ENCODE assay signal across 22 mouse cellular contexts in the genomic region with DNA sequence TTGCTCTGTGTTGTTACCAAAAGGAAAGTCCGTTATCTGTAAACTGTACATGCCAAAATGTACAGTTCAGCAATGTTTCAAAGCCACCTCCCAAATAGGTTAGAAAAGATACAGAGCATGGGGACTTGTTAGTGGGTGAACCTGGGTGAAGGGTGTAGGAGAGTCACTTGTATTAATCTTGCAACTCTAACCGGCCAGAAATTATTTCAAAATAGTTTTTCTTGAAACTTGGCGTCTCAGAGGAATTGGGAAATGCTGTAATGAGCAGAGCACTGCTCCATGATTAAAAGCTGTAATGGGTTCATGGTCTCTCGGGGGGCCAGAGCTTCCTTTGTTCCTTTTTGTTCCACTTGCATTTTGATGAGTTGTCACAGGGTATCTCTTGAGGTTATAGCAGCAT. TPM values are rescaled to one million over a fixed set of nuclear protein-coding genes. Genes with fewer than 3 reads are reported as not detected.
A peak's percentile ranks its signal among the peaks of the same experiment; 100 is the strongest.
DNase-seq lines count a peak whose midpoint lies in the region; ATAC-seq and TF ChIP-seq lines count a peak whose summit lies in the region.
"Had no signal": no experiment of that assay in that cellular context is flagged by ENCODE, and none has a peak within 500 bp of the region (broad histone marks: within the 10 kb centered on the region; RNA-seq: fewer than 3 reads in every experiment).

No protein-coding gene starts in this region.

- H3K27me3 ChIP-seq in forebrain, embryonic 14.5 days (replicated peaks; ENCODE audit: control insufficient read depth, insufficient read depth, low read length), result no peaks in the 10 kb centered on the region
- H3K27me3 ChIP-seq in forebrain, embryonic 12.5 days, result no peaks in the 10 kb centered on the region
- H3K27me3 ChIP-seq in midbrain, postnatal 0 days (ENCODE audit: insufficient read depth, low read length), result no peaks in the 10 kb centered on the region
- no peaks in the 10 kb centered on the region for H3K27me3 ChIP-seq in midbrain, embryonic 13.5 days
- no peaks in the 10 kb centered on the region for H3K27me3 ChIP-seq in CH12.LX (replicated peaks)
- H3K27me3 ChIP-seq: midbrain, embryonic 15.5 days had no signal

- no peak overlapping the region for H3K4me2 ChIP-seq in forebrain, embryonic 14.5 days (ENCODE audit: low read length)
- H3K4me2 ChIP-seq in forebrain, embryonic 12.5 days, result no peak overlapping the region
- no peak overlapping the region for H3K4me2 ChIP-seq in midbrain, postnatal 0 days (ENCODE audit: low read depth, low read length, poor library complexity, severe bottlenecking)
- H3K4me2 ChIP-seq in midbrain, embryonic 13.5 days (replicated peaks), result no peak overlapping the region
- peak overlapping the region; percentile 31; the same call in 1 of the 2 replicates for H3K4me2 ChIP-seq in CH12.LX (ENCODE audit: insufficient read depth, low read depth, poor library complexity, severe bottlenecking)
- H3K4me2 ChIP-seq: midbrain, embryonic 15.5 days had no signal

- peak; percentile 5 for DNase-seq in forebrain, embryonic 14.5 days (ENCODE audit: low spot score)
- peak; percentile 15 for DNase-seq in midbrain, postnatal 0 days (ENCODE audit: low spot score)
- DNase-seq in CH12.LX (ENCODE audit: extremely low read depth), result peak; percentile 77
- no peak for DNase-seq in left cerebral cortex, postnatal 10 days (ENCODE audit: extremely low spot score in 1 of 2, low spot score in 2 of 2)
- DNase-seq: adrenal gland, postnatal 25 days; cerebellum, adult 8-10 months; cerebellum, postnatal 25 days; forebrain, postnatal 0 days; heart, postnatal 14 days; kidney, adult 11 months; kidney, postnatal 14 days; layer of hippocampus, adult 9-11 months; liver; lung, adult 2 months; right cerebral cortex, postnatal 25 days had no signal

- dilution Hi-C loops in CH12.LX (cut with MboI; ENCODE audit: extremely low pct_ligation_motif_present, extremely low pct_unique_long_range_greater_than_20kb, low sequenced_read_pairs), result no loop called here

- ATAC-seq in forebrain, embryonic 14.5 days, result no peak
- ATAC-seq in forebrain, embryonic 12.5 days (ENCODE audit: low FRiP score), result no peak
- no peak for ATAC-seq in midbrain, postnatal 0 days (ENCODE audit: low FRiP score)
- ATAC-seq in midbrain, embryonic 13.5 days, result no peak
- 0 out of 2 replicates have a peak, but pooled peaks have one; percentile 14 for ATAC-seq in megakaryocyte progenitor cell, adult 5-6 weeks (replicated peaks; ENCODE audit: poor library complexity)
- ATAC-seq in megakaryocyte-erythroid progenitor cell, adult 5-6 weeks (replicated peaks; ENCODE audit: low FRiP score, low TSS enrichment, poor library complexity, severe bottlenecking), result no peak
- ATAC-seq: forebrain, postnatal 0 days; midbrain, embryonic 15.5 days had no signal

- H3K9ac ChIP-seq in forebrain, embryonic 14.5 days (ENCODE audit: low read length), result no peak overlapping the region
- no peak overlapping the region for H3K9ac ChIP-seq in forebrain, embryonic 12.5 days
- no peak overlapping the region for H3K9ac ChIP-seq in midbrain, postnatal 0 days (replicated peaks; ENCODE audit: low read length, poor library complexity, severe bottlenecking)
- H3K9ac ChIP-seq in midbrain, embryonic 13.5 days (replicated peaks), result no peak overlapping the region
- H3K9ac ChIP-seq in CH12.LX (ENCODE audit: insufficient read depth, low read depth), result no peak overlapping the region
- H3K9ac ChIP-seq: forebrain, postnatal 0 days; liver, embryonic 14.5 days; midbrain, embryonic 15.5 days had no signal

- H3K27ac ChIP-seq in forebrain, embryonic 14.5 days (ENCODE audit: low read depth, low read length), result no peak overlapping the region
- H3K27ac ChIP-seq in forebrain, embryonic 12.5 days, result no peak overlapping the region
- H3K27ac ChIP-seq in midbrain, postnatal 0 days (ENCODE audit: low read depth, low read length), result no peak overlapping the region
- no peak overlapping the region for H3K27ac ChIP-seq in midbrain, embryonic 13.5 days
- peak overlapping the region; percentile 36; the same call in 1 of the 2 replicates for H3K27ac ChIP-seq in CH12.LX (ENCODE audit: insufficient read depth, low read depth)
- H3K27ac ChIP-seq: forebrain, embryonic 10.5 days; liver, embryonic 14.5 days; midbrain, embryonic 15.5 days had no signal

- no peaks in the 10 kb centered on the region for H3K4me1 ChIP-seq in forebrain, embryonic 14.5 days (ENCODE audit: control insufficient read depth, insufficient read depth, low read length)
- no peaks in the 10 kb centered on the region for H3K4me1 ChIP-seq in forebrain, embryonic 12.5 days
- H3K4me1 ChIP-seq in midbrain, postnatal 0 days (ENCODE audit: insufficient read depth, low read length), result no peaks in the 10 kb centered on the region
- no peaks in the 10 kb centered on the region for H3K4me1 ChIP-seq in midbrain, embryonic 13.5 days (replicated peaks)
- peaks cover 4 to 30% of the 10 kb centered on the region in 2 experiments; a peak in 2 of 4 replicates for H3K4me1 ChIP-seq in CH12.LX (ENCODE audit: control insufficient read depth in 1 of 2, insufficient read depth in 2 of 2)
- H3K4me1 ChIP-seq: forebrain, embryonic 10.5 days; midbrain, embryonic 15.5 days had no signal

- H3K4me3 ChIP-seq in forebrain, embryonic 14.5 days (ENCODE audit: low read depth, low read length), result no peak overlapping the region
- no peak overlapping the region for H3K4me3 ChIP-seq in forebrain, embryonic 12.5 days (replicated peaks)
- no peak overlapping the region for H3K4me3 ChIP-seq in midbrain, postnatal 0 days (ENCODE audit: low read depth, low read length)
- no peak overlapping the region for H3K4me3 ChIP-seq in midbrain, embryonic 13.5 days (replicated peaks)
- H3K4me3 ChIP-seq in CH12.LX (replicated peaks in 1 of 3; ENCODE audit: low read depth in 2 of 3, low read length in 2 of 3, poor library complexity in 1 of 3), result no peak overlapping the region
- H3K4me3 ChIP-seq: forebrain, embryonic 10.5 days; midbrain, embryonic 15.5 days had no signal

- H3K9me3 ChIP-seq in forebrain, embryonic 14.5 days (replicated peaks; ENCODE audit: control insufficient read depth, low read length), result no peaks in the 10 kb centered on the region
- no peaks in the 10 kb centered on the region for H3K9me3 ChIP-seq in forebrain, embryonic 12.5 days
- H3K9me3 ChIP-seq in midbrain, postnatal 0 days (ENCODE audit: low read length), result no peaks in the 10 kb centered on the region
- no peaks in the 10 kb centered on the region for H3K9me3 ChIP-seq in midbrain, embryonic 13.5 days
- H3K9me3 ChIP-seq in CH12.LX (replicated peaks; ENCODE audit: low read length), result no peaks in the 10 kb centered on the region
- H3K9me3 ChIP-seq: forebrain, embryonic 10.5 days; midbrain, embryonic 15.5 days had no signal

- in situ Hi-C loops in CH12.LX (cut with MboI; ENCODE audit: low pct_ligation_motif_present, low pct_unique_long_range_greater_than_20kb, low sequenced_read_pairs), result no loop called here

- no peak for TF ChIP-seq CTCF in midbrain, postnatal 0 days (IDR thresholded peaks at IDR 0.05)
- no peak for TF ChIP-seq CTCF in CH12.LX (conservative IDR thresholded peaks at IDR 0.05 in 1 of 2, IDR thresholded peaks at IDR 0.05 in 1 of 2; ENCODE audit: low read depth in 2 of 2, low read length in 2 of 2)

- peaks cover 53% of the 10 kb centered on the region for H3K36me3 ChIP-seq in forebrain, embryonic 14.5 days (ENCODE audit: control insufficient read depth, insufficient read depth, low read length)
- H3K36me3 ChIP-seq in forebrain, embryonic 12.5 days (replicated peaks), result peaks cover 60% of the 10 kb centered on the region
- H3K36me3 ChIP-seq in midbrain, postnatal 0 days (ENCODE audit: insufficient read depth, low read length), result peaks cover 26% of the 10 kb centered on the region
- H3K36me3 ChIP-seq in midbrain, embryonic 13.5 days, result peaks cover 54% of the 10 kb centered on the region
- H3K36me3 ChIP-seq in CH12.LX (replicated peaks in 1 of 2; ENCODE audit: control insufficient read depth in 1 of 2, insufficient read depth in 1 of 2, low read length in 1 of 2), result peaks cover 53 to 83% of the 10 kb centered on the region in 2 experiments

- peak; percentile 74 for TF ChIP-seq EP300 in CH12.LX (IDR thresholded peaks at IDR 0.05; ENCODE audit: low read length)

- intact Hi-C loops in left cerebral cortex, postnatal 10 days (cut with DNase I), result no loop called here

- TF ChIP-seq RAD21 in CH12.LX (IDR thresholded peaks at IDR 0.05; ENCODE audit: low read depth, low read length), result no peak

- 71% methylated on average over 4 of the region's 4 CpGs for WGBS in forebrain, embryonic 14.5 days
- 81% methylated on average over 4 of the region's 4 CpGs for WGBS in forebrain, embryonic 12.5 days
- WGBS in midbrain, postnatal 0 days, result 66% methylated on average over 4 of the region's 4 CpGs
- WGBS in midbrain, embryonic 13.5 days, result 77% methylated on average over 4 of the region's 4 CpGs

- H3K79me2 ChIP-seq in CH12.LX (replicated peaks; ENCODE audit: control insufficient read depth, extremely low read depth, insufficient read depth, poor library complexity, severe bottlenecking), result peaks cover 20% of the 10 kb centered on the region

- no peak; the same call in 1 of the 2 replicates for TF ChIP-seq POLR2A in CH12.LX (IDR thresholded peaks at IDR 0.05; ENCODE audit: low read depth, low read length)

RNA-seq across cellular contexts. Expression of a gene that starts 30.0 kb away (rescaled TPM):
- 32.1 and 38.8 TPM in 2 replicates for polyA plus RNA-seq in forebrain, embryonic 14.5 days (2014; fragmentation: Nextera tagmentation; extraction: Ambion mirVana)
- polyA plus RNA-seq in forebrain, embryonic 12.5 days (2016; fragmentation: Nextera tagmentation; extraction: Ambion mirVana), result 56.6 and 60.4 TPM in 2 replicates
- total RNA-seq in midbrain, postnatal 0 days (2014; rRNA removed), result 13.1 and 16.6 TPM in 2 replicates
- polyA plus RNA-seq in midbrain, postnatal 0 days (2015; fragmentation: Nextera tagmentation; extraction: Ambion mirVana), result 23.3 and 28.7 TPM in 2 replicates
- polyA plus RNA-seq in midbrain, embryonic 13.5 days (2015; fragmentation: Nextera tagmentation; extraction: Ambion mirVana), result 55.2 and 56.4 TPM in 2 replicates
- total RNA-seq in CH12.LX (2012; rRNA removed) (79.3 and 100 TPM in 2 replicates), CH12.LX (2014; rRNA removed) (80.0 and 90.7 TPM in 2 replicates)
- 111 and 119 TPM in 2 replicates for polyA plus RNA-seq in CH12.LX (2012; ENCODE audit: insufficient read length, low read depth)
- 13.9 and 14.3 TPM in 2 replicates for total RNA-seq in megakaryocyte progenitor cell, adult 5-6 weeks (2015)
- total RNA-seq in megakaryocyte progenitor cell, adult 5-6 weeks (2017), result 36.2 and 45.6 TPM in 2 replicates
- total RNA-seq in left cerebral cortex, postnatal 10 days (2021), result 10 to 100 TPM; 15.1 to 18.0 TPM
- total RNA-seq in megakaryocyte-erythroid progenitor cell, adult 5-6 weeks (2014; fragmentation: Nextera tagmentation), result 18.0 and 36.3 TPM in 2 replicates
- 43.1 and 44.7 TPM in 2 replicates for total RNA-seq in megakaryocyte-erythroid progenitor cell, adult 5-6 weeks (2017)

RNA-seq across cellular contexts. Expression of a gene that starts 30.1 kb away (rescaled TPM):
- 6.8 and 7.6 TPM in 2 replicates for polyA plus RNA-seq in forebrain, embryonic 14.5 days (2014; fragmentation: Nextera tagmentation; extraction: Ambion mirVana)
- polyA plus RNA-seq in forebrain, embryonic 12.5 days (2016; fragmentation: Nextera tagmentation; extraction: Ambion mirVana), result 7.2 and 8.1 TPM in 2 replicates
- total RNA-seq in midbrain, postnatal 0 days (2014; rRNA removed), result 17.6 and 18.6 TPM in 2 replicates
- polyA plus RNA-seq in midbrain, postnatal 0 days (2015; fragmentation: Nextera tagmentation; extraction: Ambion mirVana), result 7.4 and 8.4 TPM in 2 replicates
- polyA plus RNA-seq in midbrain, embryonic 13.5 days (2015; fragmentation: Nextera tagmentation; extraction: Ambion mirVana), result 8.4 and 9.1 TPM in 2 replicates
- total RNA-seq in CH12.LX (2012; rRNA removed), result 3.6 and 4.7 TPM in 2 replicates
- total RNA-seq in CH12.LX (2014; rRNA removed), result 1.4 and 1.6 TPM in 2 replicates
- 29.0 and 30.6 TPM in 2 replicates for polyA plus RNA-seq in CH12.LX (2012; ENCODE audit: insufficient read length, low read depth)
- total RNA-seq in megakaryocyte progenitor cell, adult 5-6 weeks (2015), result 13.1 and 15.0 TPM in 2 replicates
- 2.7 and 3.2 TPM in 2 replicates for total RNA-seq in megakaryocyte progenitor cell, adult 5-6 weeks (2017)
- total RNA-seq in left cerebral cortex, postnatal 10 days (2021), result 10 to 100 TPM; 33.5 to 34.9 TPM
- total RNA-seq in megakaryocyte-erythroid progenitor cell, adult 5-6 weeks (2014; fragmentation: Nextera tagmentation), result 9.1 and 17.1 TPM in 2 replicates
- total RNA-seq in megakaryocyte-erythroid progenitor cell, adult 5-6 weeks (2017), result 2.6 and 3.6 TPM in 2 replicates

Comparison
In these comparisons a context has a peak if more than half of its experiments do, and no peak if none do; other contexts are left out.
1. DNase-seq: peak in forebrain, embryonic 14.5 days (single experiment), midbrain, postnatal 0 days (single experiment) and CH12.LX (single experiment); none in left cerebral cortex, postnatal 10 days (0 of 2).